Mouse (Mus musculus) MEL (cell line): Measurements from ENCODE around the gene Arhgef38. TPM values are rescaled to one million over a fixed set of nuclear protein-coding genes. Genes with fewer than 3 reads are reported as not detected.

Experiments used
- DNase-seq: peaks from one replicate; pipeline ENCODE4 v3.0.0; 2011; ENCODE audit warnings: low read depth, low spot score
- H3K27ac ChIP-seq: 2 replicates; pipeline ENCODE4 v1.5.1; 2012; ENCODE audit warnings: low read depth, mild to moderate bottlenecking, control low read depth, low read length, moderate library complexity; ENCODE audit not compliant: control insufficient read depth
- H3K27me3 ChIP-seq, 2 experiments: fragments of 150-350 bp in 1 of 2; sonication (generic) in 1 of 2; 2 replicates each; pipeline ENCODE4 v1.6.1; 2012; ENCODE audit warnings: low read length in 2 of 2, mild to moderate bottlenecking in 2 of 2, improper control_type of control experiment in 1 of 2, moderate library complexity in 1 of 2; ENCODE audit not compliant: insufficient read depth in 2 of 2, control insufficient read depth in 1 of 2
- H3K36me3 ChIP-seq, 2 experiments: 2 replicates each; pipeline ENCODE4 v1.6.1; 2012 to 2014; ENCODE audit warnings: low read length in 2 of 2, improper control_type of control experiment in 1 of 2, inconsistent platforms in 1 of 2, mild to moderate bottlenecking in 1 of 2; ENCODE audit not compliant: insufficient read depth in 2 of 2, control insufficient read depth in 1 of 2
- H3K4me1 ChIP-seq, 2 experiments: fragments of 150-350 bp in 1 of 2; sonication (generic) in 1 of 2; 2 replicates each; pipeline ENCODE4 v1.6.1; 2012; ENCODE audit warnings: low read length in 2 of 2, improper control_type of control experiment in 1 of 2, mild to moderate bottlenecking in 1 of 2; ENCODE audit not compliant: insufficient read depth in 2 of 2, control insufficient read depth in 1 of 2
- H3K4me3 ChIP-seq, 2 experiments: fragments of 150-350 bp in 1 of 2; sonication (generic) in 1 of 2; 2 replicates each; pipeline ENCODE4 v1.5.1; 2012; ENCODE audit warnings: low read depth in 2 of 2, low read length in 2 of 2, mild to moderate bottlenecking in 2 of 2, moderate library complexity in 2 of 2, control low read depth in 1 of 2, improper control_type of control experiment in 1 of 2; ENCODE audit not compliant: control insufficient read depth in 1 of 2, insufficient read depth in 1 of 2
- H3K79me2 ChIP-seq: 2 replicates; pipeline ENCODE4 v1.6.1; 2012; ENCODE audit warnings: mild to moderate bottlenecking, low read length, moderate library complexity; ENCODE audit not compliant: control insufficient read depth, poor library complexity, insufficient read depth
- H3K9ac ChIP-seq: 2 replicates; pipeline ENCODE4 v1.6.1; 2012; ENCODE audit warnings: low read depth, mild to moderate bottlenecking, control low read depth, low read length, moderate library complexity; ENCODE audit not compliant: control insufficient read depth, poor library complexity, severe bottlenecking
- H3K9me3 ChIP-seq: fragments of 150-350 bp; sonication (generic); replicated peaks from 2 replicates; pipeline ENCODE4 v1.6.1; 2012; ENCODE audit warnings: mild to moderate bottlenecking, low read length, improper control_type of control experiment, moderate library complexity; ENCODE audit not compliant: insufficient read depth
- CTCF ChIP-seq, 3 experiments: IDR thresholded peaks in 2 of 3; conservative IDR thresholded peaks in 1 of 3; 2 replicates each; pipeline ENCODE4 v1.5.1; 2011 to 2012; ENCODE audit warnings: low read length in 3 of 3, low read depth in 2 of 3, mild to moderate bottlenecking in 2 of 3, improper control_type of control experiment in 1 of 3, inconsistent platforms in 1 of 3, mixed read lengths in 1 of 3, moderate library complexity in 1 of 3; ENCODE audit not compliant: control insufficient read depth in 1 of 3, insufficient read depth in 1 of 3, poor library complexity in 1 of 3, severe bottlenecking in 1 of 3
- E2F4 ChIP-seq: IDR thresholded peaks from 2 replicates; pipeline ENCODE4 v1.6.1; 2011; ENCODE audit warnings: low read depth, low read length, improper control_type of control experiment, borderline replicate concordance
- ELF1 ChIP-seq: IDR thresholded peaks from 2 replicates; pipeline ENCODE4 v1.6.1; 2014; ENCODE audit warnings: low read depth, mild to moderate bottlenecking, inconsistent platforms, low read length, improper control_type of control experiment, moderate library complexity
- ETS1 ChIP-seq: IDR thresholded peaks from 2 replicates; pipeline ENCODE4 v1.6.1; 2012; ENCODE audit warnings: low read depth, mild to moderate bottlenecking, inconsistent platforms, low read length, improper control_type of control experiment, moderate library complexity
- GABPA ChIP-seq: IDR thresholded peaks from 2 replicates; pipeline ENCODE4 v1.6.1; 2012; ENCODE audit warnings: low read depth, mild to moderate bottlenecking, inconsistent platforms, low read length, improper control_type of control experiment, moderate library complexity
- HCFC1 ChIP-seq: IDR thresholded peaks from 2 replicates; pipeline ENCODE4 v1.6.1; 2012; ENCODE audit warnings: low read depth, mild to moderate bottlenecking, inconsistent platforms, low read length, improper control_type of control experiment, moderate library complexity
- JUND ChIP-seq: IDR thresholded peaks from 2 replicates; pipeline ENCODE4 v1.6.1; 2011; ENCODE audit warnings: low read depth, mild to moderate bottlenecking, improper control_type of control experiment, low read length
- KAT2A ChIP-seq: conservative IDR thresholded peaks from 2 replicates; pipeline ENCODE4 v1.6.1; 2012; ENCODE audit warnings: low read depth, low read length, improper control_type of control experiment, inconsistent platforms
- MAFK ChIP-seq: IDR thresholded peaks from 2 replicates; pipeline ENCODE4 v1.6.1; 2011; ENCODE audit warnings: low read depth, mild to moderate bottlenecking, low read length, improper control_type of control experiment, borderline replicate concordance
- MAX ChIP-seq: IDR thresholded peaks from 2 replicates; pipeline ENCODE4 v1.6.1; 2011; ENCODE audit warnings: low read length, improper control_type of control experiment
- MXI1 ChIP-seq: IDR thresholded peaks from 2 replicates; pipeline ENCODE4 v1.6.1; 2011; ENCODE audit warnings: mild to moderate bottlenecking, low read depth, low read length, improper control_type of control experiment
- MYC ChIP-seq: IDR thresholded peaks from 2 replicates; pipeline ENCODE4 v1.6.1; 2011; ENCODE audit warnings: low read depth, mild to moderate bottlenecking, low read length, improper control_type of control experiment, moderate library complexity
- NELFE ChIP-seq: IDR thresholded peaks from 2 replicates; pipeline ENCODE4 v1.6.1; 2011; ENCODE audit warnings: low read depth, low read length, improper control_type of control experiment
- POLR2AphosphoS5 ChIP-seq: IDR thresholded peaks from 2 replicates; pipeline ENCODE4 v1.6.1; 2012; ENCODE audit warnings: low read depth, borderline replicate concordance, mild to moderate bottlenecking, inconsistent platforms, low read length, moderate library complexity, mixed read lengths
- RAD21 ChIP-seq: IDR thresholded peaks from 2 replicates; pipeline ENCODE4 v1.6.1; 2011; ENCODE audit warnings: mild to moderate bottlenecking, low read depth, low read length, improper control_type of control experiment
- TAL1 ChIP-seq: IDR thresholded peaks from 2 replicates; pipeline ENCODE4 v1.6.1; 2012; ENCODE audit warnings: mild to moderate bottlenecking, inconsistent platforms, low read length, moderate library complexity, mixed read lengths
- TBP ChIP-seq: IDR thresholded peaks from 2 replicates; pipeline ENCODE4 v1.8.0; 2011; ENCODE audit warnings: low read depth, low read length, improper control_type of control experiment
- ZC3H11A ChIP-seq: IDR thresholded peaks from 2 replicates; pipeline ENCODE4 v1.6.1; 2012; ENCODE audit warnings: low read depth, mild to moderate bottlenecking, inconsistent platforms, low read length, improper control_type of control experiment
- ZKSCAN1 ChIP-seq: IDR thresholded peaks from 2 replicates; pipeline ENCODE4 v1.6.1; 2012; ENCODE audit warnings: low read depth, mild to moderate bottlenecking, inconsistent platforms, low read length, improper control_type of control experiment, moderate library complexity
- ZMIZ1 ChIP-seq: IDR thresholded peaks from 2 replicates; pipeline ENCODE4 v1.6.1; 2012; ENCODE audit warnings: low read depth, mild to moderate bottlenecking, inconsistent platforms, low read length, improper control_type of control experiment, moderate library complexity
- polyA plus RNA-seq, 2 experiments: library from polyadenylated mRNA; stranded (reverse) in 1 of 2; unstranded in 1 of 2; fragments of >175 nt in 1 of 2; fragments of >200 nt in 1 of 2; gene quantifications; 2 replicates each; pipeline versions ENCODE4 v1.2.1 to v1.2.4; 2012; ENCODE audit warnings: low replicate concordance in 2 of 2, low read depth in 1 of 2; ENCODE audit not compliant: insufficient read length in 2 of 2, insufficient read depth in 1 of 2, missing spikeins in 1 of 2
- total RNA-seq: library from RNA; depleted of rRNA; stranded (reverse); fragments of 300-350 nt; gene quantifications from 2 replicates; pipeline ENCODE4 v1.2.3, GENCODE M21; 2012

Arhgef38 gene
- total and polyA plus RNA-seq, 3 experiments = not detected

- Histone ChIP-seq H3K4me3 (no peak overlapping the region), H3K27me3 (no peaks in the 10 kb centered on the region; a peak in 1 of 4 replicates), H3K27ac (no peak overlapping the region), H3K36me3 (no peaks in the 10 kb centered on the region), H3K9ac (no peak overlapping the region), H3K79me2 (no peaks in the 10 kb centered on the region), H3K4me1 (no peaks in the 10 kb centered on the region), H3K9me3 (no peaks in the 10 kb centered on the region)
- DNase-seq = no peak
- TF ChIP-seq CTCF (IDR thresholded peaks at IDR 0.05 in 2 of 3, conservative IDR thresholded peaks at IDR 0.05 in 1 of 3; ENCODE audit: control insufficient read depth in 1 of 3, insufficient read depth in 1 of 3, low read depth in 2 of 3, low read length in 3 of 3, poor library complexity in 1 of 3, severe bottlenecking in 1 of 3) (no peak), ETS1 (no peak), MXI1 (no peak), KAT2A (no peak), TAL1 (no peak), ZC3H11A (no peak), HCFC1 (no peak), GABPA (no peak)
Observed at GRCm38 (mm10) chr3:133131372-133131771, 103.4 kb downstream of the Arhgef38 start.

GRCm38 (mm10) chr3:133113281-133113680 lies 121.5 kb downstream of the Arhgef38 start:
- TF ChIP-seq NELFE = no peak
- TF ChIP-seq MYC = no peak
- TF ChIP-seq POLR2AphosphoS5 = no peak
- TF ChIP-seq ZMIZ1 = no peak
- TF ChIP-seq ELF1 = no peak
- TF ChIP-seq JUND = no peak
- no peak for TF ChIP-seq MAX
- TF ChIP-seq TBP = no peak
- TF ChIP-seq RAD21 = no peak
- TF ChIP-seq MAFK = no peak
- no peak for TF ChIP-seq GABPA
- no peak for TF ChIP-seq MXI1
- no peak for TF ChIP-seq E2F4
- no peak for TF ChIP-seq ZKSCAN1
- no peak overlapping the region for H3K27ac ChIP-seq
- no peak for DNase-seq

More at GRCm38 (mm10) chr3:133113281-133113680, 121.5 kb downstream of the Arhgef38 start:
- Histone ChIP-seq H3K9ac (no peak overlapping the region), H3K4me3 (no peak overlapping the region), H3K36me3 (peaks cover 0 to 1% of the 10 kb centered on the region in 2 experiments; a peak in 2 of 4 replicates), H3K9me3 (no peaks in the 10 kb centered on the region), H3K27me3 (no peaks in the 10 kb centered on the region), H3K79me2 (no peaks in the 10 kb centered on the region), H3K4me1 (no peaks in the 10 kb centered on the region)
